Comparison of ENCODE assay signal across 9 mouse cellular contexts in the genomic region with DNA sequence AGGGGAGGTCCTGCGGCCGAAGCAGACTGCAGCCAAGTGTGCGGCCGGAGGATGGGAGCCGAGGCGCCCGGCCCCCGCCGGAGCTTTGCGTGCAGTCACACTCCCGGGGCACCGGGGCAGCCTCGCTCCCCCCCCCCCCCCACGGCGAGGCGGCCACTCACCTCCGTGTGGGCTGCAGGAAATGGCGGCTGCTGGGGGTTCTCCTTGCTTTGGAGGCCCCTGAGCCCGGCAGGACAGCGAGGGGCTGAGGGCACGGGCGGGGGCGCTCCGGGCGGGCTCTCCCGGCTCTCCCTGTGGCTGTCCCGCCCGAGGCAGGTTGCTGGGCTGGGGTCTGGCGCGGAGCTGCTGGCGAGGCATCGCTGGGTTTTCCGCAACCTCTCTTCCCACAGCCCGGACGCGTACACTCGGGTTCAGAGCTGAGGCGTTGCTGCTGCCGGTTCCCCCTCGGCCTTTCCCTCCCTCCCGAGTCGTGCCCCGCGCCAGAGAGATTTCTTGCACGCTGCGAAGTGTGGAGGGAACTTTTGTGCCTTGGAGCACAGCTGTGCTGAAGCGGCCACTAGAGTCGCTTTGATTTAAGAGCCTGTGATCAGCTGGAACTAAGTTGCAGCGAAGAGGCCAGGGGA. TPM values are rescaled to one million over a fixed set of nuclear protein-coding genes. Genes with fewer than 3 reads are reported as not detected.
DNase-seq lines count a peak whose midpoint lies in the region; ATAC-seq lines count a peak whose summit lies in the region.
"Had no signal": no experiment of that assay in that cellular context is flagged by ENCODE, and none has a peak within 500 bp of the region (broad histone marks: within the 10 kb centered on the region; RNA-seq: fewer than 3 reads in every experiment).

No protein-coding gene starts in this region.

- H3K4me3 ChIP-seq in forebrain, embryonic 10.5 days, result peak overlapping the region; percentile 69
- H3K4me3 ChIP-seq in neural tube, embryonic 15.5 days (replicated peaks), result peak overlapping the region; percentile 59

- DNase-seq in gastrocnemius, postnatal 10 days, result peak; percentile 11
- DNase-seq in gastrocnemius, adult 18-20 months (ENCODE audit: low spot score), result no peak
- peak; percentile 50 for DNase-seq in adrenal gland, postnatal 14 days
- DNase-seq in forebrain, embryonic 10.5 days (ENCODE audit: extremely low spot score, low spot score), result peak; percentile 39
- DNase-seq in heart, postnatal 4 days, result peak; percentile 39
- DNase-seq in liver, result peak; percentile 3

- no peaks in the 10 kb centered on the region for H3K9me3 ChIP-seq in forebrain, embryonic 10.5 days
- H3K9me3 ChIP-seq in neural tube, embryonic 15.5 days (replicated peaks), result no peaks in the 10 kb centered on the region

- H3K4me2 ChIP-seq in neural tube, embryonic 15.5 days, result peak overlapping the region; percentile 71

- peak overlapping the region; percentile 46 for H3K9ac ChIP-seq in neural tube, embryonic 15.5 days (replicated peaks)

- H3K36me3 ChIP-seq in forebrain, embryonic 10.5 days (replicated peaks), result no peaks in the 10 kb centered on the region
- no peaks in the 10 kb centered on the region for H3K36me3 ChIP-seq in neural tube, embryonic 15.5 days
- H3K36me3 ChIP-seq: G1E had no signal

- ATAC-seq in neural tube, embryonic 15.5 days (ENCODE audit: low FRiP score), result peak; percentile 67
- ATAC-seq in megakaryocyte-erythroid progenitor cell, adult 5-6 weeks (replicated peaks; ENCODE audit: low FRiP score, low TSS enrichment, poor library complexity, severe bottlenecking), result no peak

- peak overlapping the region; percentile 92 for H3K27ac ChIP-seq in forebrain, embryonic 10.5 days
- H3K27ac ChIP-seq in neural tube, embryonic 15.5 days (replicated peaks), result peak overlapping the region; percentile 68

- H3K4me1 ChIP-seq in forebrain, embryonic 10.5 days, result peaks cover 17% of the 10 kb centered on the region
- H3K4me1 ChIP-seq in neural tube, embryonic 15.5 days, result peaks cover 4% of the 10 kb centered on the region; the same call in 1 of the 2 replicates

- no peaks in the 10 kb centered on the region for H3K27me3 ChIP-seq in forebrain, embryonic 10.5 days (ENCODE audit: poor library complexity, severe bottlenecking)
- H3K27me3 ChIP-seq in neural tube, embryonic 15.5 days (replicated peaks), result no peaks in the 10 kb centered on the region

- 17% methylated on average over 42 of the region's 49 CpGs for WGBS in forebrain, embryonic 10.5 days
- WGBS in neural tube, embryonic 15.5 days, result 20% methylated on average over 36 of the region's 49 CpGs

RNA-seq across cellular contexts. Expression of a gene that starts 0.9 kb away (rescaled TPM):
- 1 to 10 TPM; 7.4 to 7.7 TPM for total RNA-seq in gastrocnemius, postnatal 10 days (2021)
- 1 to 10 TPM; 4.6 to 4.7 TPM for total RNA-seq in gastrocnemius, adult 18-20 months (2021)
- 20.2 and 20.6 TPM in 2 replicates for total RNA-seq in adrenal gland, postnatal 14 days (2021)
- 5.1 and 5.4 TPM in 2 replicates for polyA plus RNA-seq in forebrain, embryonic 10.5 days (2016; fragmentation: Nextera tagmentation; extraction: Ambion mirVana)
- 10 to 100 TPM; 18.8 to 20.9 TPM for total RNA-seq in heart, postnatal 4 days (2021)
- 1.4 and 1.5 TPM in 2 replicates for polyA plus RNA-seq in neural tube, embryonic 15.5 days (2015; fragmentation: Nextera tagmentation; extraction: Ambion mirVana)
- 0.42 TPM in 1 of 2 replicates, not detected in the other for total RNA-seq in megakaryocyte-erythroid progenitor cell, adult 5-6 weeks (2014; fragmentation: Nextera tagmentation)
- 0.23 TPM in 1 of 2 replicates, not detected in the other for total RNA-seq in megakaryocyte-erythroid progenitor cell, adult 5-6 weeks (2017)
- polyA plus RNA-seq: G1E had no signal
